Mouse (Mus musculus) heart, adult 8-10 months (tissue): ENCODE measurements around the gene Ecpas. TPM values are rescaled to one million over a fixed set of nuclear protein-coding genes. Genes with fewer than 3 reads are reported as not detected.

ENCODE experiments used
- DNase-seq: peaks from one replicate; pipeline ENCODE4 v3.0.0; 2022; ENCODE audit warnings: low spot score
- total RNA-seq, 4 experiments: library from RNA; stranded (reverse); gene quantifications; 2 replicates each; pipeline ENCODE4 v1.2.4; 2022

Gene Ecpas
- 100 to 1,000 TPM; 184 to 228 (median 192) TPM for total RNA-seq

DNA sequence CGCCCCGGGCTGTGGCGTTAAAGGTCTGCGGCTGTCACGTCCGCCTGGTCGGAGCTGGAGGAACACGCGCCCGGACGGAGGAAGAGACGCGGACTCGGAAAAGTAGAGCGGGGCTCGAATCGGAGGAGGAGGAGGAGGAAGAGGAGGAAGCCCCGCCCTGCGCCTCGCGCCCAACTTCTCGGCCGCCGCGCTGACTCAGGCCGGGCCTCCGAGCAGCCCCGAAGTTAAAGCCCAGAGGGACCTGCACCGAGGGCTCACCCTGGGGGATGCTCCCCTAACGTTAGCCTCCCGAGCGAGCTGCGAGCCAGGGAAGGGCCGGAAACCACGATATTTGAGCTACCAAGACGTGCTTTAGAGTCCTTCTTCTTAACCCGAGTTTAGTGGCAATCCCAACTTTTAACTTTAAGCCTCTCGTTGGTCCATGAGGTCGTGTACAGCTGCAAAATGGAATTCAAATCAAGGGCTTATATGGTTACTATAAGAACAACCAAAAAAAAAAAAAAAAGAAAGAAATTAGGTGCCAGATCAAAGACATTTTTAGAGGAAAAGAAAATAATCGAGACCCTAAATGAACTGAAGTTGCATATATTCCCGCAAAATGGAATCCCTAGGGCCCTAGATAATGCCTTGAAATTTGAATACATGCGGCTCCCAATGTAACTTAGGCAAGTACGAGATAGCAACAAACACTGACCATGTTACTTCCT is at the start of gene Ecpas:
Gene Ecpas (minus strand): TSS at position 121 of the 707 bp plus-strand sequence.
- DNase-seq = peak; percentile 88

DNA sequence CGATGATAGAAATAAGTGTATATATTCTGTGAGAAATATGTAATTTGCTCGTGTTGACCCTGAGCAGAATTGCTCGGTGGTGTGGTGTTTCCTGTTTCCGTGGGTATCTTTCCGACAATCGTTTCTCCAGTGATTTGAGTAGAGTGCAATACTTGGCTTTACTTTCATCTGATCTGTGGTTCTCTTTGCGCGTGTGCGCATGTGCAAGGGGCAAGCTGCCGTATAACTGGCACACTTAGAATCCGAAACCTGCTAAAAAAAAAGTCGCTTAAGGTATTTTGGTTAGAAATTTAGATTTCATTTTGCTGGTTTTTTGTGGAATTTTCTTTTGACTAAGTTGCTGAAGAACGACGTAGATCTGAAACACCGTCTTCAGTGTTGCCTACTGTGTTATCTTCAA is 49.2 kb upstream of the Ecpas start:
- no peak for DNase-seq

DNA sequence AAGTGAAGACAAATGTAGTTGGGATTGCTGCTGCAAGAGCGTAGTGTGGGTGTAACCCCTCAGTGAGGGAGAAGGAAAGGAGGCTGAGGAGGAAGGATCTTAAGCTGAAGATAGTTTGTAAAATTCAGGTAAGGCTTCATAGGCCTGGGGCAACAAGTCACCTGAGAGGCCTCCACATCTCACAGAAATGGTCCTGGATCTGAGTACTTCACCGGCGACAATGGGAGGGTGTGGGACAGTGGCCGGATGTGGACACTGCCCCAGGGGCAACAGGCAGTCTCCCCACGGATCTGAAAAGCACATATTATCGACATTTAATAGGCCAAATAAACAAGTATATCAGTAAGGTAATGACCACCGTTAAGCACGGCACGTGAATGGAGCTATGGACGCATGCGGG is 40.1 kb upstream of the Ecpas start:
- no peak for DNase-seq

DNA sequence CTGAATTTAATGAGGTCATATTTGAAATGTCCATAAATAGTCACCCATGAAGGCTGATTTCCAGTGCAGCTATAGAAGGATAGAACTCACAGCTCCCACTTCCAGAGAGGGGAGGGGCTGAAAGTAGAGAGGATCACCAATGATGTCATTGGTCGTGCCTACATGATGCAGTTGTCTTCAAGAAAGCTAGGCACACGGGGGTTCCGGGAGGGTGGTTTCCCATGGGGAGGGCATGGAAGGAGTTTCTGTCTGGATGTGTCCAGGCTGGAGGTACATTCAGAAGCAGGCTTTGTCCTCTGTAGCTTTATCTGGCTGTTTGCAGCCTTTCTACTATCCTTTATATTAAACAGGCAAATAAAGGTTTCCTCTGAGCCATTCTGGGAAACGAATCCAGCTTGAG is 35.8 kb upstream of the Ecpas start:
- DNase-seq = no peak

DNA sequence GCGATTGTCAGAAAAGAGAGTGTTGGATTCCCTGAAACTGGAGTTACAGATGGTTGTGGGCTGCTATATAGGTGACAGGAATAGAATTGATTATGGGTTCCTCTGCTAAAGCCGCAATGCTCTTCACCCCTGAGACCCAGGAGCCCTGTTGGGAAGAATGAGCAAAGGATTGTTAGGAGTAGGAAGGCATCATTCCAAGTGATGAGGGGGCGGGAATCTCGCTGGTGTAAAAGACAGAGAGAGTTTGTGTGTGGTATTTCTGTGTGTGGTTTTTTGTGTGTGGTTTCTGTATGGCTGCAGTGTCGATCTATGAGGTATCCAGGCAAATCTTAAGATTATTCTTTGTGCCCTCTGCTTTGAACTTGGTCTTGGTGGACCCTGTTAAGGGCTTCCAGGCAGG is 32.1 kb upstream of the Ecpas start:
- no peak for DNase-seq

DNA sequence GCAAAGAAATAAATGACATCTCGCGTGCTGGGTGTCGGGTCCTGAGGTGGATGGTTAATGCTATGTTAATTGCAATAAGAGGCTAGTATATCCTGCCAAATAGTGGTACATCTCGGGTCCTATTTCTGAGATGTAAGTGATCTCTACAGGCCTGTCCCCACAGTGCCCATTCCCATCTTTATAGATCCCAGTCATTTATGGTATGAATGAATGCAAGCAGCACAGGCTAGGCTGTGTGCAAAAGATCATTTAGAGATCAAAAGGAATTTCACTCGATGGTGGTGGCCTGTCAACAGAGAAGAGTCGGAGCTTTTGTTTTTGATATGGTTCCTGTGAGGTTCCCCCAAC is 31.6 kb upstream of the Ecpas start:
- DNase-seq = no peak

DNA sequence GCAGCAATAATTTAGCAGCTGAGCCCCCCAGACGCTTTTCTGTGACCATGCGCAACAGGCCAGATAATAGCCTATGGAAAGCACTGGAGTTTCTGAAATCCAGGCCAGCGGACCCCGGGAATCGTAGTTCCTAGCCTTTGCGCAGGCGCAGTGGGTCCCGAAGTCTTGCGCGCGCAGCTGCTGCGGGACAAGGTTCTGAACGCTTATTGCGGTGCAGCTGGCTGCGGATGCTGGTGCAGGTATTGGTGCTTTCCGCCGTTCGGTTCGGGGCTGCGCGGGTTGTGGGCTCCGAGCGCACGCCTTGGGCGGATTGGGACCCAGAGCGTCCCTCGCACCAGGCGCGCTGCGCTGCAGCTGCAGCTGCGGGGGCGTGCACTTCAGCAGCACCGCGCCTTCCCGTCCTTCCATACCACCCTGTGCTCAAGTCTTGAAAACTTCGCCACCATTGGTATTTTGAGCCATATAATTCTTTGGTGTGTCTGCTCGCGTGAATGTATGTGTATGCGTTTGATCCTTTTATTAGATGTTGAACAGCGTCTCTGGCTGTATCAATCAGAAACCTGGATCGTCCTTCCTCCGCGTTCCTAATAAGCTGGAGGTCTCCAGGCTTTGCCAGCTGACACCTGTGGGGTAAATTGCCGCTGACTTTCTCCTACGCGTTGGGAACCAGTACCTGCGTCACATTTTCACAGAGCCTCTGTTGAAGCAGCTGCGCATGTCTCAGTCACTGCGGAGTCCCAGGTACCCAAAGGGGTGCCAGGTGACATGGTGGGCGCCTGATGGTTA is 31.1 kb upstream of the Ecpas start, which contains the start of gene Zkscan16:
Gene Zkscan16 (plus strand): TSS at position 209 of the 786 bp plus-strand sequence.
- DNase-seq = peak; percentile 46

DNA sequence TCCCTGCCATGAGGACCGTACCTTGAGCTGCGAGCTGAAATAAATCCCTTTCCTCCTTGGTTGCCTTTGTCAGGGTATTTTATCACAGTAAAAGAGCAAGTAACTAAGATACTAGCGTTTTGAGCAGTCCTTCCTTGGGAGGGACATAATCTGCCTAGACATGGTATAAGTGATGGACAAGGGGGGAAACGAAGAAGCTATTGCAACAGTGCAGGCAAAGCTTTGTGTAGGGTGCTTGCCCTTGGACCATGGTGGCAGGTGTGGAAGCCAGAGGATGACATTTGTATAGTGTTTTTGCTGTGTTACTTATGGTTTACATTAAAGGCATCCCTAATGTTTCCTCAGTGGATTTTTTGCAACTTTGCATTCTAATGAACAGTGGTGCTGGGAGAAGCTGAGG is 30.4 kb upstream of the Ecpas start:
- DNase-seq = no peak

DNA sequence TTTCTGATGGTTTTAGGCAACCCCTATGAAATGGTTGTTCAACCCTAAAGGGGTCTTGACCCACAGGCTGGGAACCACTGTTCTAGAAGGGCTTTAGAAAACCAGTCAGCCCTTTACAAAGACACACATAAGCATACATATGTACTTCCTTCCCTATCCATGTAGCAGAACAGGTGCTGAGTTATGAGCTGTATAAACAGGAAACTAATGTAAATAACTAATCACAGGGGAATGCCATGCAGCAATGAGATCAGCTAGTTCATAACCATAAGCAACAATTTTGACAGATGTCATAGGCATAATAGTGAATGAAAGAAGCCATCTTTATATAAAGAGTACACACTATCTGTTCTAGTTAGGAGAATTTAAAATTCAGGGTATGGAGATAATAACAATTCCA is 29.1 kb upstream of the Ecpas start:
- DNase-seq = no peak

DNA sequence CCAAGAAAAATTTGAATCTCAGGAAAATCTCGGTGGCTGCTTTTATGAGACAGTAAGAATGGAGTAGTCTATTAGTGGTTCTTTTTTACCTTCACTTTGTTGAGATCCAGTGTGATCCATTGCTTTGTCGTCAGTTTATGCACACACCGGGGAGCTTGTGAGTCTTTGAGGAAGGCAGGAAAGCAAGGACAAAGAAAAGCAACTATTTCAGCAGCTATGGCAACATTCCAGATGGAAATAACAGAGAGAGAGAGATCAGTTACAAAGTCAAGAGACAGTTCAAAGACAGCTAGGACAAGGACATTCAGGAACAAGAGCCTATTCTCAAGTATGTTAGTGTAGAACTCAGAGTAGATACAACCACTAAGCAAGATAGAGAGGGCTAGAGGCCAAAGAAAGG is 23.3 kb upstream of the Ecpas start:
- DNase-seq = no peak

DNA sequence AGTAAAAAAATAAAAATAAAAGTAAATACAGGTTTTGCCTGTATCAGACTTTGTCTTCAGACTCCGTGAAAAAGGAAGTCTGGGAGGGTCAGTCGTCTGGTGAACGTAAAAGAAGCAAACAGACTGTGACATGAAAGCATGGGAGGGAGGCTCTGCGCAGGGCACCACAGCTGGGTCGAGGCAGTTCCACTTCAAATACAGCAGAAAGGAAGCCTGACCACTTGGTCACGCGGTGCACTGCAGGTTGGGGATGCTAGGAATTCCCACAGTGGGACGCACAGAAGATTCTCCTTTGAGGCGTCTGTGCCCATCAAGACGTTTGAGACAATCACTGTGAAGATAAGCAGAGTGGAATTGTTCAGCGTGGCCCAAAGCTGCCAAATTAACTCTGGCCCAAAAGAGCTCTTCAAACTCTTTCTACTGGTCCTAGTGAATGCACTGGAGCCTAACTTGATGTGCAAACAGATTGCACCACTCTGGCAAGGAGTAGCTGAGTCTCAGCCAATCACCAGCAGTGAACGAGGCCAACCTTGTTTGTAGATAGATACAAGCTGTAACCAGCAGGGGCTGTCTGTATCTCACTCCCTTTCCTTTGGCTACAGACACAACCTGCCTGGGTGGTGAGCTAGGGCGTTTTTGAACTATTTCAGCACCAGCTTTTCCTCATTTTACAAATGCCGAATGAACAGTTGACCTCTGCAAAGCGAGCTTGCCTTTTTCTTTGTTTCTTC is 22.4 kb upstream of the Ecpas start:
- DNase-seq = peak; percentile 50

DNA sequence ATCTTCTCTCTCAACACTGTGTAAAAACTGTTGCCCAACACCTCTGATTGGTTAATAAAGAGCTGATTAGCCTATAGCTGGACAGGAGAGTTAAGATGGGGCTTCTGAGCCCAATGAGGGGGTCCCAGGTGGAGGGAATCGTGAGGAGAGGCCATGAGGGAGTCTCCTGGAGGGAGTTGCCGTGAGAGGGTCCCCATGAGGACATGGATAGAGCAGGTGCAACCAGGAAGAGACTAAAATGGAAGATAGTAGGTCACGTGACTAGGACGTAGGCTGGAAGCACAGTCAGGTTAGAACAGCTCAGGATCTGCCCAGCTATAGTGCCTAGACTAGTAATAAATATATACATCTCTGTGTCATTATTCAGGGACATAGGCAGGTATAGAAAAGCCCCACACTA is 21.8 kb upstream of the Ecpas start:
- no peak for DNase-seq

DNA sequence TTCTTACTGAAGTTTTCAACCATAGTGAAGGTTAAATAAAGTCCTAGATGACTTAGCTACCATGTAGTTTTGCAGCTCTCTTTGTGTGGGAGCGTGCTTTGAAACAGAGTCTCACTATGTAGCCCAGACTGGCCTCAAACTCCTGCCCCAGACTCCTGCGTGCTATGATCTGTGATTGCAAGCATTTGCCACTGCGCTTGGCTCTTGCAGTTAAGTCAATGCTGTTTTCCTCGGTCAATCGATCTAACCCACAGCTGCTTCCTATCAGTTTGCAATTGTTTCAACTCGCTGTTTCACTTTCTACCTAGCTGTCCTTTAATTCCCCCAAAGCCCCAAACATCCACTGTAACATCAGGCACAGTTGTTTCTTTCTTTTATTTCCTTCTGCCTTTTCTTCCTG is 20.0 kb upstream of the Ecpas start:
- DNase-seq = no peak

DNA sequence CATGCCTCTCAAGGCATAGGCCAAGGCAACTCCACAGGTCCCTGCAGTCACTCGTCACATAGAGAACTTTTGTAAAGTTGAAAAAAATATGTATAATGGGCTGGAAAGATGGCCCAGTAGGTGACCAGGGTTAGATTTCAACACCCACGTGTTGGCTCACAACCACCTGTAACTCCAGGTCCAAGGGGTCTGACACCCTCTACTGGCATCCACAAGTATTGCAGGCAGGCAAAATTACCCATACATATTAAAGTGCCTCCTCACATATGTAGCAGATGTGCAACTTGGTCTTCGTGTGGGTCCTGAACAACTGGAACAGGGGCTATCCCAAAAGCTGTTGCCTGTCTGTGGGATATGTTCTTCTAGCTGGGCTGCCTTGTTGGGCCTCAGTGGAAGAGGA is 15.1 kb upstream of the Ecpas start:
- DNase-seq = no peak

DNA sequence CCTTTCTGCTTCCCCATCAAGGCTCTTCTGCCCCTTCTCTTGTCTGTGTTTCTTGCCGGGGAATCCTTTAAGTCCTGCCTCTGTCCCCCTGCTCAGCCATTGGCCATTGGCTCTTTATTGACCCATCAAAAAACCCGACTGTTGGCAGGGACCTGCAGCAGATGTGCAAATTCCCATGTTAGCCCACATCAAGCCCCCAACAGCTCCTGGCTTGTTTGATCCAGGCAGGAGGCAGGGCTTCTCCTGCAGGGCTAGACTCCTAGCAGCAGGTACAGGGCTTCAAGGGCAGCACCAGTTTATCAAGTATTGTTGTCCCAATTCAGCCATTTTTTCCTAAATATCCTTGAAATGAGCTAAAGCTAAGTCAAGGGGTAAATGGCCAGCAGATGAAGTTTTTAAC is 13.6 kb upstream of the Ecpas start:
- no peak for DNase-seq

DNA sequence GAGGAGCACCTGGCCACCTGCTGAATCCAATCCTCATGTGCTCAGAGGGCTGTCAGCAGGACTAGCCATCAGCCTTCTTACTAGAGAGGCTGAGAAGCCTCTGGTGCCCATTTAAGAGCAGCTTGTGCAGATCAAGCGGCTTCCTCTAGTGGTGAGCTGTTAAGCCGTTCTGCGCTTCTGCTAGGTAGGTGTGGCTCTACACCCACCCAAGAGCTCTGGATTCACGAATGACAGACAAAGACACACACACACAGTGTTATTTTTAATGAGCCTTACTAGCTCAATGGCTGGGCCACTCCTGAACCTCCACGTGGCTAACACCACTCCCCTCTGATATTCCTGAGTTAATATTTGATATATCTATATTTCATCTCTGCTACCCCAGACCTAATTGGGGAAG is 13.1 kb upstream of the Ecpas start:
- no peak for DNase-seq

DNA sequence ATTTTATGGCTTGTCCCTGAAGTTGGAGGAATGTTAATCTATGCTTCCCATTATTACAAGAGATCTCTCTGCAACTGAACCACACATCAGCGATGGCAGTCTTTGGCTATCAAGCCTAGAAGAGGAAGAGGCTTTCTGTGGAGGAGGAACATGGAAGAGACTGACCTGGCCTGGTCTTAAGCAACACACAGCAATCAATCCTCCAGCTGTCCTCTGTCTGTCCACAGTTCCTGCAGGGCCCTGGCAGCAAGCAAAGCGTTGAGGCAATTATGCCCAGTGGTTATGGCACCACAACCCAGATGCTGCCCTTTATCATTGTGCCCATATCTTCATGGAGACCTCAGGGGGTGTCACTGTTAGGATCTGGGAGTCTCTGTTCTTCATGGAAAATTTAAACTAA is 11.4 kb upstream of the Ecpas start:
- DNase-seq = no peak

DNA sequence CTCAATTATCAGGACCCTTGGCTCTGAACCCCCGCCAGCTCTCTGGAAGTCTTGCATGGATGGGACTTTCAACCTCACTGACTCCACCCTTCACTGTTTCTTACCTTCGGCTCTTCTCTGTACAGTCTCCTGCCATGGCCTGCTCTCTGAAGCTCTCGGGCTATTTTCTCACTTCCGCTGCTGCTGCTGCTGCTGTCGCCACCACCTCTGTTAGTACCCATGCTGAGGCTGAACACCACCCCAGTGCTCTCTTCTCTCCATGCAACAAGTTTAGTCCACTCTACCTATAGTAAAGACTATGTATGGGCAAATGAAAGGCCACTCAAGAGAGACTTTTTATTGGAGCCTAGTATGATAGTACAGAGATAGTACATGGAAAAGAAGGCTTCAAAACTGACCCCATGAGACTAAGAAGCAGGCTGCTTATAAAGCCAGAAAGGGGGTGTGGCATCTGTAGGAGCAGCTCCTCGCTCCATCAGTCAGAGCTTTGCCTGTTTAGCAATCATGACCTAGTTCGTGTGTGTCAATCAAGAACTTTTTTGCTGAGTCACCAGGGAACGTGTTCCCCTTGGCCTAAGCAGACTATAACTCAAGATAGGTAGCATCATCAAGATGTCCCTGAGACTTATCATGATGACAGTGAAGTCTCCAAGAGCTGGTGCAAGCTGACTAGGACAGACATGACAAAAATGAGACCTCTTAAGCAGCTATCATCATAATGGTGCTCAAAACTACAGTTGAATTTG is 2.7 kb upstream of the Ecpas start:
- DNase-seq = no peak

DNA sequence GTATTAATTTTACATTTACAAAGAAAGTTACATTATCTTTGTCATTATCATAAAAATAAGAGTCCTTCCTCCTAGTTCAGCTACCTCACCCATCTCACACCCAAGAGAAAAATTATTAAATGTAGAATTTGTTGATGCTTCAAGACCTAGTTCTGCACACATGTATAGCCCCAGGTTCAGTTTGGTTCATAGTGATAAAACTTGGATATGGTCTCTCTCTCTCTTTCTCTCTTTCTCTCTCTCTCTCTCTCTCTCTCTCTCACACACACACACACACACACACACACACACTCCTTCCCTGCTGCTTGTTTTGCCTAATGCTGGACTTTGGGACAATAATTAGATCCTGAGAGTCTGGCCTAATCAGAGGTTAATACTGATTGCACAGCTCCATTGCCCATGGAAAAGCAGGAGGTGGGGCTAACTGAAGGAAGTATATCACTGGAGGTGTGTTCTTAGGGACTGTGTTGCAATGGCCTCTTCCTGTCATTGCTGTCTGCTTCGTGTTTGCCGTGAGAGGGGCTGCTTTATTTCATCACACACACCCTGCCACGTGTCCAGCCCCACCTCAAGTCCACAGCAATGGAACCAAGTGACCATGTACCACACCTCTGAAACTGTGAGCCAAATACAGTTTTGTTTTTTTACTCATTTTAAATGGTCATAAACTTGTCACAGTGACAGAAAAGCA is 932 bp upstream of the Ecpas start:
- no peak for DNase-seq

DNA sequence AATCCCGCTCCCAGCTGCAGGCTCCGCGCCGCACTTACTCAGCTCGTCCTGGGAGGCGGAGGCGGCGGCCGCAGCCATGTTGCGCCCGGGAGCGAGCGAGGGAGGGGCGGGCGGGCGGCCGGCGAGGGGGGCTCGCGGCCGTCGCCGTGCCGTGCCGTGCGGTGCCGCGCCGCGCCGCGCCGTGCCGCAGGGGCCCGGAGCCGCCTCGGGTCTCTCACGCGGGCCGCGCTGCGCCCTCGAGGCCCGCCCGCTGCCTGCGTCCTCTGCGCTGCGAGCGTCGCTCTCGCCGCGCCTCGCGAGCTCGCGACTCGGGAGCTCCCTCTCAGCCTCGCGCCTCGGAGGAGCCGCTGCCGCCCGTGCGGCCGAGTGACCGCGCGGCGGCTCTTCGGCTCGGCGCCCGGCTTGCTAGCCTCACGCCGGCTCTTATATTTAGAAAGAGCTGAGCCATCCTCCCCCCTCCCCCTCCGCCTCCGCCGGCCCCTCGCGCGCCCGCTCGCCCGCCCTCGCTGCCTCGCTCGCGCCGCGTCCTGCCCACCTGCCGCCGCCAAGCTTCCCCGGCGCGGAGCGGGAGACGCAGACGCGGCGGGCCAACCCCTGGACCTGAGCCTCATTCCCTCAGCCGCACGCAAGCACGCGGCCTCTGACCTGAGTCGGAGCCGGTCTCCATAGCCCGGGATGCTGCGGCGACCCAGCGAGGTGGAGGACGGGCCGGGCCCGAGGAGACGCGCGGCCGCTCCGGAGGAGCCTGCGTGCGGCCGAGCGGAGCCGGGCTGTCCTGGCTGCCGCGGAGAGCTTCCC is 519 bp downstream of the Ecpas start:
- DNase-seq = peak; percentile 38
